Mouse (Mus musculus) central nervous system, embryonic 11.5 days (tissue): Measurements from ENCODE around the gene Nadk. TPM values are rescaled to one million over a fixed set of nuclear protein-coding genes. Genes with fewer than 3 reads are reported as not detected.

Source experiments
- polyA plus RNA-seq: library from polyadenylated mRNA; depleted of rRNA; stranded (reverse); fragments of >200 nt; gene quantifications from 2 replicates; pipeline ENCODE4 v1.2.3, GENCODE M21; 2012; rRNA removed

The Nadk gene
- polyA plus RNA-seq, result 64.9 and 76.5 TPM in 2 replicates

GRCm38 (mm10) chr4:155561661-155562442 lies at the start of gene Nadk:
Nadk (plus strand) TSS chr4:155562378.

GRCm38 (mm10) chr4:155601091-155601996 lies 39.2 kb downstream of the Nadk start, which contains the start of gene Slc35e2:
Slc35e2 (plus strand) TSS chr4:155601416.

GRCm38 (mm10) chr4:155624338-155625291 lies 62.4 kb downstream of the Nadk start, which contains the start of gene Cdk11b:
Cdk11b (plus strand) TSS chr4:155624854.

Other genes starting within 250 kb of the Nadk start
- gene Prkcz, start 201.0 kb upstream of the Nadk start, polyA plus RNA-seq, result 13.8 and 16.3 TPM in 2 replicates
- 0.05 TPM in 1 of 2 replicates, not detected in the other for gene Gabrd, start 164.3 kb upstream of the Nadk start, polyA plus RNA-seq
- 6.2 and 9.2 TPM in 2 replicates for gene Cfap74, start 153.2 kb upstream of the Nadk start, polyA plus RNA-seq
- 0.14 TPM in 1 of 2 replicates, not detected in the other for gene Tmem52, start 93.3 kb upstream of the Nadk start, polyA plus RNA-seq
- gene Gnb1, start 71.0 kb upstream of the Nadk start, polyA plus RNA-seq, result 415 and 660 TPM in 2 replicates
- gene Slc35e2, start 39.0 kb downstream of the Nadk start, polyA plus RNA-seq, result 13.2 and 19.4 TPM in 2 replicates
- 71.0 and 114 TPM in 2 replicates for gene Cdk11b, start 62.5 kb downstream of the Nadk start, polyA plus RNA-seq
- gene Gm10563, start 83.0 kb downstream of the Nadk start, polyA plus RNA-seq, result not detected in 2 replicates
- gene Mmp23, start 91.0 kb downstream of the Nadk start, polyA plus RNA-seq, result 7.0 and 14.2 TPM in 2 replicates
- 42.1 and 53.8 TPM in 2 replicates for gene Mib2, start 106.8 kb downstream of the Nadk start, polyA plus RNA-seq
- gene Fndc10, start 132.0 kb downstream of the Nadk start, polyA plus RNA-seq, result 8.0 and 11.4 TPM in 2 replicates
- gene Ssu72, start 142.4 kb downstream of the Nadk start, polyA plus RNA-seq, result 96.3 and 117 TPM in 2 replicates
- 3.4 and 3.6 TPM in 2 replicates for gene Tmem240, start 172.4 kb downstream of the Nadk start, polyA plus RNA-seq
- gene Atad3a, start 198.7 kb downstream of the Nadk start, polyA plus RNA-seq, result 89.8 and 102 TPM in 2 replicates
- gene Vwa1, start 212.3 kb downstream of the Nadk start, polyA plus RNA-seq, result 6.9 and 7.5 TPM in 2 replicates
- gene Tmem88b, start 223.5 kb downstream of the Nadk start, polyA plus RNA-seq, result 0.50 and 0.83 TPM in 2 replicates
- gene Ankrd65, start 228.1 kb downstream of the Nadk start, polyA plus RNA-seq, result not detected in 2 replicates
- 69.9 and 120 TPM in 2 replicates for gene Mrpl20, start 240.5 kb downstream of the Nadk start, polyA plus RNA-seq